Mouse (Mus musculus) testis, adult 2 months (tissue): ENCODE results near the gene Wdr37.

ENCODE experiments used
- CTCF ChIP-seq: fragments of 200-500 bp; IDR thresholded peaks from 2 replicates; pipeline ENCODE4 v1.5.1; 2012; ENCODE audit warnings: low read depth, mild to moderate bottlenecking, inconsistent platforms, low read length, moderate library complexity; ENCODE audit not compliant: control insufficient read depth, insufficient read depth, insufficient replicate concordance
- POLR2A ChIP-seq: fragments of 200-500 bp; IDR thresholded peaks from 2 replicates; pipeline ENCODE4 v1.6.1; 2012; ENCODE audit warnings: low read depth, mild to moderate bottlenecking, inconsistent platforms, low read length, moderate library complexity; ENCODE audit not compliant: control insufficient read depth

DNA sequence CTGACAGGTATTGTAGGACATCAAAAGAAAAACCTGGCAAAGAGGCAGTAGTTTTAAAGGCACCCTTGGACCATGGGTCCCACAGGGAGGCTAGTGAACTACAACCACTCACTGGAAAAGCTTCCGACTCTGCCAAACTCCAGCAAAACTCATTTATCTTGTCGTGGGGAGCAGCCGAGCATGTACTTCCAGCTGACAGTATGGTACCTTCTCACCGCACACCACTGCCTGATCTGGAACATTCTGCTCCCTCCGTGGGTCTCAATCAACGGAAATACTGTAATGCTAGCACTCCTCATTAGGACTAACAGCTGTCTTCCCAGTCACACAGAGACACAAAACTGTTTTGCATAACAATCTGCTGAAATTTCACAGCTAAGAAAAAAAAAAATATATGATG, 48.6 kb downstream of the Wdr37 start:
- TF ChIP-seq CTCF (no peak), POLR2A (no peak)
